Mouse (Mus musculus): Measurements from ENCODE around the gene Secisbp2. TPM values are rescaled to one million over a fixed set of nuclear protein-coding genes. Genes with fewer than 3 reads are reported as not detected.

Gene Secisbp2
- polyA plus RNA-seq (2017; shearing (Covaris generic)) = 46.4 TPM

GRCm38 (mm10) chr13:51651408-51652064, at the start of gene Secisbp2:
Gene Secisbp2, plus strand, starts transcription at chr13:51651697.

DNA sequence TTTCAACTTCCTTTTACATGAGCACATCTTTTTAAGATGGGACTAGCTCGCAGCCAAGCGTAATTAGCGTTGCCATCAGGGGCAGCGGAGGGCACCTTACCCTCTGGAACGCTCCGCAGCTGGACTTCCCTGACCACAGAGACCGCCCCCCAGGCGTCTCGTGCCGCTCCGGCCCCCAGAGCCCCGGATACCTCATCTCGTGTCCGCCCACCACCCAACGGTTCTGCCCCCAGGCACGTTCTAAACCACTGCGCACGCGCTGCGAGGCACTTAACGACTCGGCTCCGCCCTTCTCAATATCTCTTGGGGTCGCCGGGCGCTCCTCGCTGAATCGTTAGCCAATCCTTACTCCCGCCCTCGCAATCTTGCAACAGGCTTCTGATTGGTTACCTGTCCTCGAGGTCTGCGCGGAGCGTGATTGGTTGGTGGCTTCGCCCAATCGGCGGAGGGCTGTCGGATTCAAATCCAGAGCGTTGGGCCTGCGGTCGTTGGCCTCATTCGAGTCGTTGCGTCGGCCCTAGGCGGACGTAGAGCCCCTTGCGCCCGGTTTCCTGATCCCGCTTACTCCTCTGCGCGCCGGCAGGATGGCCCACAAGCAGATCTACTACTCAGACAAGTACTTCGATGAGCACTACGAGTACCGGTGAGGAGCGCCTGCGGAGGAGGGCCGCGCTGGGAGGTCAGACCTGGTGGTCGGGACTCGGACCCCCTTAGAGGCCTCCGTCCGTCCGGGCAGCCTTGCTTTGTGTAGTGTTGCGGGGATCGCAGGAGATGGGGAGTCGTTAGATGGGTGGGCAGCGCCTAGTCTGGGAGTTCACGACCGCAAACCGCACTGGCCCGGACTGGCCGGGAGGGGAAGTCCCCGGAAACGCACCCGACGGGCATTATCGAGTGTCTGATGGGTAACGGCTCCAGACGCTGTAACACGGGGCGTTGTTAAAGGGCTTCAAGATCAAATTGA, 6.4 kb upstream of the Secisbp2 start, which contains the start of gene Cks2:
Gene Cks2, plus strand, starts transcription at position 404 of the 961 bp plus-strand sequence.

Other genes starting within 250 kb of the Secisbp2 start
- gene S1pr3, start 243.1 kb upstream of the Secisbp2 start, polyA plus RNA-seq (2017; shearing (Covaris generic)) = 0.18 TPM
- gene Shc3, start 82.3 kb upstream of the Secisbp2 start, polyA plus RNA-seq (2017; shearing (Covaris generic)) = not detected
- gene Cks2, start 6.5 kb upstream of the Secisbp2 start, polyA plus RNA-seq (2017; shearing (Covaris generic)) = 50.0 TPM
- gene Sema4d, start 142.1 kb downstream of the Secisbp2 start, polyA plus RNA-seq (2017; shearing (Covaris generic)) = 162 TPM
- 27.0 TPM for gene Gadd45g, start 195.0 kb downstream of the Secisbp2 start, polyA plus RNA-seq (2017; shearing (Covaris generic))

All from activated CD4-positive, CD25-positive, alpha-beta regulatory T cell, adult 9 weeks (primary cell).